8 mouse cellular contexts compared by ENCODE assay signal in the genomic region with DNA sequence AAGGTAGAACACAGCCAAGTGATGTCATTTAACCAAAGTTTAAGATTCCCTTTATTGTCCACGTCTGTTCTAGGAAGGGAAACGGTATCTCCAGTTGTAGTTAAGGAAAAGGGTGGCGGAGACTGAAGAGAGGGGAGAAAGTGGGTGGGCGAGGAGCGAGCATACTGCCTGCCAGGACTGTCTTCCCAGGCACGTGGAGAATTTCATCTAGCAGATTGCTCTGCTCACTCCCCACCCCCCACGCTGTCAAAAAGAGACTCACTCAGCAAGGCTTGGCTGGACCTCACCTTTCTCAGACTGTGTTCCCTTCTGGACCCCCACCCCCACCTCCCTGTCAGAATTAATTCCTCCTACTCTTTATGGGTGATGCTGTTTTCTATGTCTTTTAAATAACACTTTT. TPM values are rescaled to one million over a fixed set of nuclear protein-coding genes. Genes with fewer than 3 reads are reported as not detected.
DNase-seq lines count a peak whose midpoint lies in the region; ATAC-seq and TF ChIP-seq lines count a peak whose summit lies in the region.
"Had no signal": no experiment of that assay in that cellular context is flagged by ENCODE, and none has a peak within 500 bp of the region (broad histone marks: within the 10 kb centered on the region; RNA-seq: fewer than 3 reads in every experiment).

No protein-coding gene starts in this region.

- DNase-seq in left cerebral cortex, adult 18-20 months (ENCODE audit: low spot score in 2 of 2) = peak; percentile 39 to 69
- DNase-seq in left cerebral cortex, postnatal 4 days = no peak
- peak; percentile 60 to 65 for DNase-seq in left cerebral cortex, postnatal 36 days (ENCODE audit: low spot score in 2 of 2)
- peak; percentile 73 for DNase-seq in right cerebral cortex, postnatal 14 days
- DNase-seq in urinary bladder, postnatal 25 days (ENCODE audit: low spot score) = no peak

- no peaks in the 10 kb centered on the region for H3K36me3 ChIP-seq in forebrain, embryonic 12.5 days (replicated peaks)

- H3K9me3 ChIP-seq in forebrain, embryonic 12.5 days = no peaks in the 10 kb centered on the region

- intact Hi-C loops in left cerebral cortex, postnatal 4 days (cut with DNase I) = no loop called here
- intact Hi-C loops in left cerebral cortex, postnatal 36 days (cut with DNase I) = loop anchor here (5.0 kb wide), 1 partner anchor 47 kb away; a partner anchor contains a TSS

- WGBS in forebrain, embryonic 12.5 days = 33% methylated on average over 7 of the region's 7 CpGs

- peak overlapping the region; percentile 50 for H3K4me3 ChIP-seq in bone marrow macrophage, adult 2 months (ENCODE audit: insufficient read depth, low read length)
- H3K4me3 ChIP-seq in forebrain, embryonic 12.5 days (replicated peaks) = no peak overlapping the region

- H3K27me3 ChIP-seq in forebrain, embryonic 12.5 days = peaks cover 57% of the 10 kb centered on the region

- no peak overlapping the region for H3K9ac ChIP-seq in forebrain, embryonic 12.5 days

- peak overlapping the region; percentile 97; the same call in 1 of the 2 replicates for H3K4me2 ChIP-seq in forebrain, embryonic 12.5 days

- peaks cover 11% of the 10 kb centered on the region for H3K4me1 ChIP-seq in bone marrow macrophage, adult 2 months (ENCODE audit: control insufficient read depth, insufficient read depth, low read length)
- peaks cover 51% of the 10 kb centered on the region for H3K4me1 ChIP-seq in forebrain, embryonic 12.5 days

- ATAC-seq in forebrain, embryonic 12.5 days (ENCODE audit: low FRiP score) = no peak

- TF ChIP-seq CTCF in bone marrow macrophage, adult 2 months (IDR thresholded peaks at IDR 0.05; ENCODE audit: low read depth, low read length) = no peak

- no peak for TF ChIP-seq POLR2A in bone marrow macrophage, adult 2 months (IDR thresholded peaks at IDR 0.05; ENCODE audit: borderline replicate concordance, low read depth, low read length)

- peak overlapping the region; percentile 96 for H3K27ac ChIP-seq in bone marrow macrophage, adult 2 months (ENCODE audit: insufficient read depth, low read depth, low read length)
- 0 out of 2 replicates have a peak overlapping the region, but pooled peaks have one; percentile 5 for H3K27ac ChIP-seq in forebrain, embryonic 12.5 days

RNA-seq across cellular contexts. Expression of a gene that starts 0.8 kb away (rescaled TPM):
- 10 to 100 TPM; 58.2 to 71.7 TPM for total RNA-seq in left cerebral cortex, adult 18-20 months (2021)
- 10 to 100 TPM; 21.5 to 21.9 TPM for total RNA-seq in left cerebral cortex, postnatal 4 days (2021)
- 21.4 and 25.4 TPM in 2 replicates for polyA plus RNA-seq in bone marrow macrophage, adult 2 months (2012; ENCODE audit: insufficient read depth, insufficient read length, missing spikeins)
- 3.7 and 4.6 TPM in 2 replicates for polyA plus RNA-seq in forebrain, embryonic 12.5 days (2016; fragmentation: Nextera tagmentation; extraction: Ambion mirVana)
- 10 to 100 TPM; 39.7 to 40.5 TPM for total RNA-seq in left cerebral cortex, postnatal 36 days (2021)

RNA-seq across cellular contexts. Expression of a gene that starts 2.5 kb away (rescaled TPM):
- total RNA-seq in left cerebral cortex, adult 18-20 months (2021) = 1 to 10 TPM; 4.6 to 5.1 TPM
- 1 to 10 TPM; 4.8 to 5.6 TPM for total RNA-seq in left cerebral cortex, postnatal 4 days (2021)
- 11.0 and 13.5 TPM in 2 replicates for polyA plus RNA-seq in bone marrow macrophage, adult 2 months (2012; ENCODE audit: insufficient read depth, insufficient read length, missing spikeins)
- 10.0 TPM in 2 replicates for polyA plus RNA-seq in forebrain, embryonic 12.5 days (2016; fragmentation: Nextera tagmentation; extraction: Ambion mirVana)
- 1 to 10 TPM; 3.5 to 3.9 TPM for total RNA-seq in left cerebral cortex, postnatal 36 days (2021)

RNA-seq across cellular contexts. Expression of a gene that starts 26.4 kb away (rescaled TPM):
- 10 to 100 TPM; 15.9 to 17.8 TPM for total RNA-seq in left cerebral cortex, adult 18-20 months (2021)
- total RNA-seq in left cerebral cortex, postnatal 4 days (2021) = 1 to 10 TPM; 6.0 to 6.1 TPM
- polyA plus RNA-seq in bone marrow macrophage, adult 2 months (2012; ENCODE audit: insufficient read depth, insufficient read length, missing spikeins) = 128 and 144 TPM in 2 replicates
- 4.5 and 5.4 TPM in 2 replicates for polyA plus RNA-seq in forebrain, embryonic 12.5 days (2016; fragmentation: Nextera tagmentation; extraction: Ambion mirVana)
- total RNA-seq in left cerebral cortex, postnatal 36 days (2021) = 10 to 100 TPM in 1 of 2 experiments, 1 to 10 TPM in 1; 9.0 to 12.7 TPM

RNA-seq across cellular contexts. Expression of a gene that starts 35.8 kb away (rescaled TPM):
- total RNA-seq in left cerebral cortex, adult 18-20 months (2021) = under 1 TPM; 0.77 to 0.88 TPM
- total RNA-seq in left cerebral cortex, postnatal 4 days (2021) = under 1 TPM; 0.46 to 0.82 TPM
- polyA plus RNA-seq in bone marrow macrophage, adult 2 months (2012; ENCODE audit: insufficient read depth, insufficient read length, missing spikeins) = 0.31 TPM in 1 of 2 replicates, not detected in the other
- 0.50 and 0.59 TPM in 2 replicates for polyA plus RNA-seq in forebrain, embryonic 12.5 days (2016; fragmentation: Nextera tagmentation; extraction: Ambion mirVana)
- under 1 TPM; 0.49 to 0.59 TPM for total RNA-seq in left cerebral cortex, postnatal 36 days (2021)
- total RNA-seq: common myeloid progenitor, adult 5-6 weeks had no signal

RNA-seq across cellular contexts. Expression of a gene that starts 48.2 kb away (rescaled TPM):
- total RNA-seq in left cerebral cortex, adult 18-20 months (2021) = 100 to 1,000 TPM; 264 to 276 TPM
- total RNA-seq in left cerebral cortex, postnatal 4 days (2021) = 100 to 1,000 TPM; 286 to 296 TPM
- polyA plus RNA-seq in bone marrow macrophage, adult 2 months (2012; ENCODE audit: insufficient read depth, insufficient read length, missing spikeins) = 361 and 418 TPM in 2 replicates
- 81.4 and 81.8 TPM in 2 replicates for polyA plus RNA-seq in forebrain, embryonic 12.5 days (2016; fragmentation: Nextera tagmentation; extraction: Ambion mirVana)
- total RNA-seq in left cerebral cortex, postnatal 36 days (2021) = 100 to 1,000 TPM; 285 to 320 TPM

Comparison
In these comparisons a context has a peak if more than half of its experiments do, and no peak if none do; other contexts are left out.
1. DNase-seq: peak in left cerebral cortex, adult 18-20 months (2 of 2), left cerebral cortex, postnatal 36 days (2 of 2) and right cerebral cortex, postnatal 14 days (single experiment); none in left cerebral cortex, postnatal 4 days (single experiment) and urinary bladder, postnatal 25 days (single experiment).